Mouse (Mus musculus): ENCODE measurements at regions not wholly inside any gene's neighbourhood (a gene's known extent, or its start where the extent isn't known, plus 50 kb on each side); places are given as distances from the start of the nearest gene placed in this dataset.

DNA sequence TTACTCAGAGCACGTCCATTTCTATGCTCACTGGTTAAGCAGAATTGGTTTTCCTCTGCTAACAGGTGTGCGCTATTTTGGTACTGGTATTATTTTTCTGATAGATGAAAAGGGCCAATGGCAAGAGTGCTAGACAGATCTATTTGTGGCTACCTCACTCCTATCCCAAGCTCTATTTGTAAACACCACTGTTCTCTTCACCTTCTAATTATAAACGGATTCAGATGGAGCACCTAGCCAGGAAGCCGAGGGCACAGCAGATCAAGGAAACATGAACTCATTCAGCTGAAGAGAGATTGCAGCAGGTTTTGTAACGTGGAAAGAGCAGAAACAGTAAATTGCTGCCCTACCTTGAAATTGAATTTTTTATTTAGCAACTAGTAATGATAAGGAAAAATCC, 110.2 kb downstream of the Edem1 start:
- WGBS, result 79% methylated on average over 5 of the region's 5 CpGs
- Histone ChIP-seq H3K9me3 (ENCODE audit: control insufficient read depth, low read length) (no peaks in the 10 kb centered on the region), H3K4me3 (replicated peaks; ENCODE audit: low read length) (no peak overlapping the region), H3K27ac (replicated peaks; ENCODE audit: low read depth, low read length) (no peak overlapping the region), H3K4me1 (ENCODE audit: control insufficient read depth, insufficient read depth, low read length) (no peaks in the 10 kb centered on the region), H3K9ac (ENCODE audit: low read depth, low read length, severe bottlenecking) (no peak overlapping the region), H3K27me3 (ENCODE audit: control insufficient read depth, insufficient read depth, low read length) (no peaks in the 10 kb centered on the region), H3K4me2 (replicated peaks; ENCODE audit: low read depth, low read length, severe bottlenecking) (no peak overlapping the region), H3K36me3 (ENCODE audit: control insufficient read depth, insufficient read depth, low read length) (no peaks in the 10 kb centered on the region)
- ATAC-seq (ENCODE audit: low FRiP score, low read depth) (no peak), DNase-seq (ENCODE audit: low spot score) (no peak)
- TF ChIP-seq POLR2A (IDR thresholded peaks at IDR 0.05; ENCODE audit: borderline replicate concordance, extremely low read depth, insufficient read depth, insufficient read length), result no peak

DNA sequence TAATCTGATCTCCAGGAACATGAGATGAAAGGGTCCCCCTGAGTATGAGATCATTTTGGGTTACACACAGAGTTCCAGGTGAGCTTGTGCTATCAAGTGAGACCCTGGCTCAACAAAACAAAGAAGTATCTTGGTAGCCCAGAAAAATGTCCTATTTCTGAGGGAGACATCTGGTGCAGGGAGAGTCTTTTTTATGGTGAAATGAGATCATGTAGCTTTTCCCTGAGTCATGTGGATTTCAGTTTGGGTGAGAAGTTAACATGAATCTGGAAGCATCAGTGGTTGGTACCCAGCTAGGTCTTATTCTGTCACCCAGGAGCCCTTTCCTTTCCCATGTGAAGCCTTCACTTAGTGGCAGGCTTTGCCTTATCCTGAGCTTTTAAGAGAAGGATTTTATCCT, 113.8 kb downstream of the Edem1 start:
- H3K4me3 ChIP-seq (replicated peaks; ENCODE audit: low read length), result no peak overlapping the region

DNA sequence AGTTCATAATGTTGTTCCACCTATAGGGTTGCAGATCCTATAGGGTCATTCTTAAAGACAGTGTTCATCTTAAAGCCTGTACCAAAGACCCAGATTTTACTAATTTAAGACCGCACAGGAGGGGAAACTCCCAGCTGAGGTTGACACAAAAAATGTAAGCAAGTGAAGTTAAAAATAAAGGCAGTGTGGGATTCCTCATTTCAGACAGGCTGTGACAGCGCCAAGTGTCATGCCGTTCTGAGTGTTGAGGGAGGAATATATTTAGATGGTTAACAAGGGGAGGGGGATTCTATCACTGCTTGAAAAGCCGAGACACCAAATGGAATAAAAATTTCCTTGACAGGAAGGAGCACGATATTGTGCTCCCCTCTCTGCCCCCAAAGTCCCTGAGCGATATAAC, 123.9 kb downstream of the Edem1 start:
- H3K4me3 ChIP-seq (replicated peaks; ENCODE audit: low read length), result no peak overlapping the region
- H3K4me2 ChIP-seq (replicated peaks; ENCODE audit: low read depth, low read length, severe bottlenecking), result no peak overlapping the region
- no peaks in the 10 kb centered on the region for H3K9me3 ChIP-seq (ENCODE audit: control insufficient read depth, low read length)
- no peak for DNase-seq (ENCODE audit: low spot score)
- H3K4me1 ChIP-seq (ENCODE audit: control insufficient read depth, insufficient read depth, low read length), result no peaks in the 10 kb centered on the region
- H3K9ac ChIP-seq (ENCODE audit: low read depth, low read length, severe bottlenecking), result no peak overlapping the region
- 85% methylated on average over 6 of the region's 6 CpGs for WGBS
- no peak for TF ChIP-seq POLR2A (IDR thresholded peaks at IDR 0.05; ENCODE audit: borderline replicate concordance, extremely low read depth, insufficient read depth, insufficient read length)
- H3K27me3 ChIP-seq (ENCODE audit: control insufficient read depth, insufficient read depth, low read length), result no peaks in the 10 kb centered on the region
- no peaks in the 10 kb centered on the region for H3K36me3 ChIP-seq (ENCODE audit: control insufficient read depth, insufficient read depth, low read length)
- H3K27ac ChIP-seq (replicated peaks; ENCODE audit: low read depth, low read length), result no peak overlapping the region
- no peak for ATAC-seq (ENCODE audit: low FRiP score, low read depth)

More for the DNA sequence above, 113.8 kb downstream of the Edem1 start:
- DNase-seq (ENCODE audit: low spot score) (no peak), ATAC-seq (ENCODE audit: low FRiP score, low read depth) (no peak)
- no peak for TF ChIP-seq POLR2A (IDR thresholded peaks at IDR 0.05; ENCODE audit: borderline replicate concordance, extremely low read depth, insufficient read depth, insufficient read length)
- Histone ChIP-seq H3K9ac (ENCODE audit: low read depth, low read length, severe bottlenecking) (no peak overlapping the region), H3K36me3 (ENCODE audit: control insufficient read depth, insufficient read depth, low read length) (no peaks in the 10 kb centered on the region), H3K4me2 (replicated peaks; ENCODE audit: low read depth, low read length, severe bottlenecking) (no peak overlapping the region), H3K4me1 (ENCODE audit: control insufficient read depth, insufficient read depth, low read length) (no peaks in the 10 kb centered on the region), H3K9me3 (ENCODE audit: control insufficient read depth, low read length) (no peaks in the 10 kb centered on the region), H3K27ac (replicated peaks; ENCODE audit: low read depth, low read length) (no peak overlapping the region), H3K27me3 (ENCODE audit: control insufficient read depth, insufficient read depth, low read length) (no peaks in the 10 kb centered on the region)

DNA sequence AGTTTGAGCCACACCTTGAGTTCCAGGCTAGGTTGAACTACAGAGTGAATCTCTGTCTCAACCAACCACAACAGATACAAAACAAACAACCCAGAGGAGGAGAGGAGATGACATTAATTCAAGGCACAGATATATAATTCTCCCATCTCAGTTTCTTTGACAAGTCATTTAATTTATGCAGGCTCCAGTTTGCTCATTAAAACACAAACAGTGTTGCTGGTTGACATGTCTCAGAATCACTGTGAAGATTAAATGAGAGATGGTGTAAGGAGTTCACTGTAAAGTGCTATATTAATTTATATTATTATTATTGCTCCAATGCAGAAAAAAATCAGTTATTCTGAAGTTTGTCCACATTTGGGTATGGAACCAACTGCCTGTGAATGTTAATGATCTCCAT, 134.4 kb downstream of the Edem1 start:
- Histone ChIP-seq H3K4me2 (replicated peaks; ENCODE audit: low read depth, low read length, severe bottlenecking) (no peak overlapping the region), H3K4me1 (ENCODE audit: control insufficient read depth, insufficient read depth, low read length) (no peaks in the 10 kb centered on the region), H3K4me3 (replicated peaks; ENCODE audit: low read length) (no peak overlapping the region), H3K36me3 (ENCODE audit: control insufficient read depth, insufficient read depth, low read length) (no peaks in the 10 kb centered on the region), H3K9ac (ENCODE audit: low read depth, low read length, severe bottlenecking) (no peak overlapping the region), H3K27me3 (ENCODE audit: control insufficient read depth, insufficient read depth, low read length) (no peaks in the 10 kb centered on the region), H3K9me3 (ENCODE audit: control insufficient read depth, low read length) (no peaks in the 10 kb centered on the region), H3K27ac (replicated peaks; ENCODE audit: low read depth, low read length) (no peak overlapping the region)
- TF ChIP-seq POLR2A (IDR thresholded peaks at IDR 0.05; ENCODE audit: borderline replicate concordance, extremely low read depth, insufficient read depth, insufficient read length), result no peak
- DNase-seq (ENCODE audit: low spot score) (no peak), ATAC-seq (ENCODE audit: low FRiP score, low read depth) (no peak)

DNA sequence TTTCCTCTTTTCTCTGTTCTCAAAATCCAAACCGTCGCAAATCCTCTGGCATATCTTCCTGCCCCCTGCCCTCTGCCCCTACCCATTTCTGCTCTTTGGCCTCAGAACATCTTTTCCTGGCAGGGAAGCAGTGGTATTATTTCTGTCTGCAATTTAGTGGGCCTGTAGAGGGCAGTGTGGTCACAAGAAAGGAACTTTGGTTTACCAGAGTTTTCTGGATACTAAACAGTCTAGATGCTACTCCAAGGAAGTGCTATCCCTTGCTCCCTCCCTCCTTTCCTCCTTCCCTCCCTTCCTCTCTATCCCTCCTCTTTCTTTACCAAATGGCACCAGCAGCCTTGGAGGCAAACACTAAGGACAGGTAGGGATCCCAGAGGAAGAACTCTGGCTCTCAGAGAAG, 134.9 kb downstream of the Edem1 start:
- H3K4me3 ChIP-seq (replicated peaks; ENCODE audit: low read length), result no peak overlapping the region
- no peak for TF ChIP-seq POLR2A (IDR thresholded peaks at IDR 0.05; ENCODE audit: borderline replicate concordance, extremely low read depth, insufficient read depth, insufficient read length)
- no peak overlapping the region for H3K9ac ChIP-seq (ENCODE audit: low read depth, low read length, severe bottlenecking)
- H3K36me3 ChIP-seq (ENCODE audit: control insufficient read depth, insufficient read depth, low read length), result no peaks in the 10 kb centered on the region
- H3K4me2 ChIP-seq (replicated peaks; ENCODE audit: low read depth, low read length, severe bottlenecking), result no peak overlapping the region
- H3K9me3 ChIP-seq (ENCODE audit: control insufficient read depth, low read length), result no peaks in the 10 kb centered on the region
- no peaks in the 10 kb centered on the region for H3K4me1 ChIP-seq (ENCODE audit: control insufficient read depth, insufficient read depth, low read length)
- 13% methylated on average over 2 of the region's 2 CpGs for WGBS
- H3K27me3 ChIP-seq (ENCODE audit: control insufficient read depth, insufficient read depth, low read length), result no peaks in the 10 kb centered on the region
- 0 out of 2 replicates have a peak, but pooled peaks have one; percentile 26 for ATAC-seq (ENCODE audit: low FRiP score, low read depth)
- peak; percentile 71 for DNase-seq (ENCODE audit: low spot score)
- no peak overlapping the region for H3K27ac ChIP-seq (replicated peaks; ENCODE audit: low read depth, low read length)
